Mouse (Mus musculus) embryonic facial prominence, embryonic 10.5 days (tissue): ENCODE measurements around the gene Asna1. TPM values are rescaled to one million over a fixed set of nuclear protein-coding genes. Genes with fewer than 3 reads are reported as not detected.

Source experiments
- DNase-seq: peaks from one replicate; pipeline ENCODE4 v3.0.0-alpha.2; 2017; ENCODE audit warnings: low spot score
- H3K27ac ChIP-seq: fragments of 300-500 bp; sonication (generic); replicated peaks from 2 replicates; pipeline ENCODE4 v1.5.1; 2016; ENCODE audit warnings: mild to moderate bottlenecking
- H3K27me3 ChIP-seq: fragments of 300-500 bp; sonication (generic); replicated peaks from 2 replicates; pipeline ENCODE4 v1.6.1; 2016; ENCODE audit warnings: low read depth, mild to moderate bottlenecking; ENCODE audit not compliant: poor library complexity, severe bottlenecking
- H3K36me3 ChIP-seq: fragments of 300-500 bp; sonication (generic); replicated peaks from 2 replicates; pipeline ENCODE4 v1.6.1; 2016; ENCODE audit warnings: mild to moderate bottlenecking, moderate library complexity
- H3K4me1 ChIP-seq: fragments of 300-500 bp; sonication (generic); 2 replicates; pipeline ENCODE4 v1.6.1; 2016
- H3K4me3 ChIP-seq: fragments of 300-500 bp; sonication (generic); 2 replicates; pipeline ENCODE4 v1.5.1; 2016; ENCODE audit warnings: mild to moderate bottlenecking, moderate library complexity
- H3K9me3 ChIP-seq: fragments of 300-500 bp; sonication (generic); 2 replicates; pipeline ENCODE4 v1.6.1; 2016; ENCODE audit warnings: mild to moderate bottlenecking
- WGBS: fragments of 180-500 bp; shearing (Covaris S2); methylation state at CpG from one replicate; pipeline ENCODE4 v1.1.7; 2016; 5-methylcytosine and 5-hydroxymethylcytosine counted together
- polyA plus RNA-seq: library from polyadenylated mRNA; unstranded; fragments of >200 nt; fragmentation: Nextera tagmentation; extraction: Ambion mirVana; gene quantifications from 2 replicates; pipeline ENCODE4 v1.2.1, GENCODE M21; 2016

Gene Asna1
- polyA plus RNA-seq, 1 experiment from 2014 or later: 157 TPM

DNA sequence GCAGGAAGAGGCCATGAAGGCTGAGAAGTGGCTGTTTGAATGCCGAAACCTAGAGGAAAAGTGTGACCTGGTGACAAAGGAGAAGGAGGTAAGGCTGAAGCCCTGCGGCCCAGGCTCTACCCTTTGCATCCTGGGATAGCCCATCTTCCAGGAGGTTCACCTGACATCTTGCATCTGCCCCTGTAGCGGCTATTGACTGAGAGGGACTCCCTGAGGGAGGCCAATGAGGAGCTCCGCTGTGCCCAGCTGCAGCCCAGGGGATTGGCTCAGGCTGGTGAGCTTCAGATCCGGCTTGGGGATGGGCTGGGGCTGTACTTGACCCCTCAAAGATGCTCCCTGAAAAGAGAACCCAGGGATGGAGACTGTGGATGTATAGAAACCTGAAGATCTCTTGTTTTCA lies 28.1 kb downstream of the Asna1 start:
- Histone ChIP-seq H3K4me1 (peaks cover 17% of the 10 kb centered on the region), H3K36me3 (0 out of 2 replicates have a peak, but pooled peaks cover 9% of the 10 kb centered on the region), H3K27ac (no peak overlapping the region), H3K27me3 (peaks cover 37% of the 10 kb centered on the region), H3K4me3 (no peak overlapping the region), H3K9me3 (no peaks in the 10 kb centered on the region)
- DNase-seq: no peak
- WGBS: 79% methylated on average over 5 of the region's 5 CpGs

DNA sequence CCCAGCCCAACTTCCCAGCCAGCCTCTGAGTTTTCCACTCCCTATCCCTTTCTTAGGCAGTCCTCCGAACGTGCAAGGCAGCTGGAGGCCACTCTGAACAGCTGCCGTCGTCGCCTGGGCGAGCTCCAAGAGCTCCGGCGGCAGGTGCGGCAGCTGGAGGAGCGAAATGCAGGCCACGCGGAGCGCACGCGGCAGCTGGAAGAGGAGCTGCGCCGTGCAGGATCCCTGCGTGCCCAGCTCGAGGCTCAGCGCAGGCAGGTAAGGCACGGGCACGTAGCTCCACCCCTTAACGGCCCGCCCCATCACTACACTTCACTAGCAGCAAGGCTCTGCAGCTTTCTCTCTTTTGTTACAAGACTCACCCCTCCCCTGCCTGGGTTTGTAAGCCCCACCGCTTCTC lies 29.4 kb downstream of the Asna1 start:
- Histone ChIP-seq H3K4me3 (peak overlapping the region; percentile 19; the same call in 1 of the 2 replicates), H3K27me3 (peaks cover 37% of the 10 kb centered on the region), H3K27ac (no peak overlapping the region), H3K9me3 (no peaks in the 10 kb centered on the region), H3K36me3 (0 out of 2 replicates have a peak, but pooled peaks cover 9% of the 10 kb centered on the region), H3K4me1 (peaks cover 25% of the 10 kb centered on the region)
- 28% methylated on average over 25 of the region's 25 CpGs for WGBS
- peak; percentile 33 for DNase-seq

- H3K4me3 ChIP-seq: no peak overlapping the region
- DNase-seq: no peak
- 88% methylated on average over 9 of the region's 9 CpGs for WGBS
- no peak overlapping the region for H3K27ac ChIP-seq
- peaks cover 34% of the 10 kb centered on the region for H3K4me1 ChIP-seq
- H3K27me3 ChIP-seq: peaks cover 37% of the 10 kb centered on the region
- H3K36me3 ChIP-seq: 0 out of 2 replicates have a peak, but pooled peaks cover 9% of the 10 kb centered on the region
- H3K9me3 ChIP-seq: no peaks in the 10 kb centered on the region
Measured at GRCm38 (mm10) chr8:84994375-84994774, 30.7 kb downstream of the Asna1 start.

- 2% methylated on average over 15 of the region's 15 CpGs for WGBS
- peak; percentile 73 for DNase-seq
- H3K4me3 ChIP-seq: peak overlapping the region; percentile 71
Measured at GRCm38 (mm10) chr8:84990836-84991235, 34.2 kb downstream of the Asna1 start.

GRCm38 (mm10) chr8:84990349-84990748 lies 34.7 kb downstream of the Asna1 start, which contains the start of gene Hook2:
Hook2 (plus strand) TSS chr8:84990603.
- Histone ChIP-seq H3K4me1 (peaks cover 36% of the 10 kb centered on the region), H3K9me3 (no peaks in the 10 kb centered on the region), H3K27me3 (peaks cover 43% of the 10 kb centered on the region), H3K27ac (peak within 1 kb of the TSS; percentile 90), H3K36me3 (0 out of 2 replicates have a peak, but pooled peaks cover 4% of the 10 kb centered on the region), H3K4me3 (peak within 1 kb of the TSS; percentile 71)
- DNase-seq: peak; percentile 97
- under 1% methylated on average over 28 of the region's 28 CpGs for WGBS

More at GRCm38 (mm10) chr8:84990836-84991235, 34.2 kb downstream of the Asna1 start:
- Histone ChIP-seq H3K36me3 (0 out of 2 replicates have a peak, but pooled peaks cover 8% of the 10 kb centered on the region), H3K27ac (peak overlapping the region; percentile 90), H3K9me3 (no peaks in the 10 kb centered on the region), H3K27me3 (peaks cover 47% of the 10 kb centered on the region), H3K4me1 (peaks cover 36% of the 10 kb centered on the region)

DNA sequence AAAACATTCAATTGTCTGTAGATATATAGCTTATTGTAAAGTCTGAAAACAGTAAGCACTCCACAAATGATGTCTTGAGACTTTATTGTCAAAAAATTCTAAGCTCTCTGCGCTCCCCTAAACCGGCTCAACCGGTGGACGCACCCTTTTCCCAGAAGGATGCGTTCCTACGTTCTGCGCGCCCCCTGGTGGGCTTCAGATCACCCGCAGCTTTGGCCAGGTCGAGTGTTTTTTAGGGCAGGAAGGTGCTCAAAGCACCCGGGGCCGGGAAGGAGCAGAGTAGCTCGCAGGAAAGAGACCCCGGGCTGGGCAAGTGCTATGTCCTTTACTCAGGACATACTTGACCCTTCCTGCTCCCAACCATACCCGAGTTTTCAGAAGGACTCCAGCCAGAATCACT lies 35.3 kb downstream of the Asna1 start:
- peak overlapping the region; percentile 90 for H3K27ac ChIP-seq
- peaks cover 40% of the 10 kb centered on the region for H3K4me1 ChIP-seq
- H3K27me3 ChIP-seq: peaks cover 39% of the 10 kb centered on the region
- H3K9me3 ChIP-seq: no peaks in the 10 kb centered on the region
- 0 out of 2 replicates have a peak, but pooled peaks cover 1% of the 10 kb centered on the region for H3K36me3 ChIP-seq
- H3K4me3 ChIP-seq: peak overlapping the region; percentile 71
- DNase-seq: peak; percentile 93
- WGBS: under 1% methylated on average over 15 of the region's 15 CpGs

GRCm38 (mm10) chr8:84989311-84989731 lies 35.8 kb downstream of the Asna1 start:
- Histone ChIP-seq H3K36me3 (no peaks in the 10 kb centered on the region), H3K4me3 (peak overlapping the region; percentile 71), H3K27me3 (peaks cover 38% of the 10 kb centered on the region), H3K4me1 (peaks cover 45% of the 10 kb centered on the region), H3K9me3 (no peaks in the 10 kb centered on the region), H3K27ac (peak overlapping the region; percentile 54; the same call in 1 of the 2 replicates)
- DNase-seq: peak; percentile 55
- 8% methylated on average over 15 of the region's 15 CpGs for WGBS

- 74% methylated on average over 2 of the region's 2 CpGs for WGBS
- no peak for DNase-seq
- no peak overlapping the region for H3K4me3 ChIP-seq
- peaks cover 32% of the 10 kb centered on the region for H3K27me3 ChIP-seq
- H3K36me3 ChIP-seq: no peaks in the 10 kb centered on the region
- no peak overlapping the region for H3K27ac ChIP-seq
- H3K9me3 ChIP-seq: no peaks in the 10 kb centered on the region
- H3K4me1 ChIP-seq: peaks cover 54% of the 10 kb centered on the region
Measured at GRCm38 (mm10) chr8:84987903-84988302, 37.2 kb downstream of the Asna1 start.

DNA sequence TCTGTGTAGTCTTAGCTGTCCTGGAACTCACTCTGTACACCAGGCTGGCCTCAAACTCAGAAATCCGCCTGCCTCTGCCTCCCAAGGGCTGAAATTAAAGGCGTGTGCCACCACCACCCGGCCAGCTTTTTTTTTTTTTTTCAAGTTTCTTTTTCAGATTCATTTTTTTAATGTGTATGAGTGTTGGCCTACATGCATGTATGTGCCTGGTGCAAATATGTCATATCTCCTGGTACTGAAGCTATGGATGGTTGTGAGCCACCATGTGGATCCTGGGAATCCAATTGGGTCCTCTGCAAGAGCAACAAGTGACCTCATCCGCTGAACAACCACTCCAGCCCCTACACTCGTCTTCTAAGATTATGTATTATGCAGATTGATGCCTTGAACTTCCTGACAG lies 37.7 kb downstream of the Asna1 start:
- peaks cover 59% of the 10 kb centered on the region for H3K4me1 ChIP-seq
- 83% methylated on average over 5 of the region's 5 CpGs for WGBS

DNA sequence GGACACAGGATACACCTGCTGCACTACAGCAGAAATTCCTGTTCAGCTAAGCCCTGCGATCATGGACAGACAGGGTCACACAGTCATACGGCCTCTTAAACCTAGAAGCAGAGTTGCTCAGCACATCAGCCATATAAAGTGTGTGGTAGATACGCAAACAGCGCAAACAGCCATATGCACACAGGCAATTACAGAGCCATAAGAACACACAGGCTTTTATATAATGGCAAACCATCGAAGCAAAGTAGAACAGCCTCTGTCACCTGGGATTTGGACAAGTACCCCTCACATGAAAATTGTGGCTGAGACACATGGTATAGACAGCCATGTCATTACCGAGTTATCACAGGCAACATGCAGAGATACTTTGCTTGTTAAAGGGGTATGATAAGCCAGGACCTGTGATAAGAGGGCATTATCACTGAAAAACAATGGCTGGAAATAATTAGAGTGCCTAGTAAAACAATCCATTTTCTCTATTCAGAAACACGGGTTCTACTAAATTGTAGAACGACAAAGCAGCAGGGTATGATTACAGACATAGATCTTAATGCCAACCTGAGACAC lies 38.6 kb downstream of the Asna1 start:
- peak overlapping the region; percentile 71 for H3K4me3 ChIP-seq
- peaks cover 68% of the 10 kb centered on the region for H3K4me1 ChIP-seq
- H3K9me3 ChIP-seq: no peaks in the 10 kb centered on the region
- WGBS: 42% methylated on average over 8 of the region's 8 CpGs
- peaks cover 44% of the 10 kb centered on the region for H3K27me3 ChIP-seq
- DNase-seq: no peak
- no peaks in the 10 kb centered on the region for H3K36me3 ChIP-seq
- peak overlapping the region; percentile 85 for H3K27ac ChIP-seq

More for the DNA sequence above, 37.7 kb downstream of the Asna1 start:
- no peak for DNase-seq
- Histone ChIP-seq H3K4me3 (no peak overlapping the region), H3K9me3 (no peaks in the 10 kb centered on the region), H3K36me3 (no peaks in the 10 kb centered on the region), H3K27ac (no peak overlapping the region), H3K27me3 (peaks cover 37% of the 10 kb centered on the region)

- no peaks in the 10 kb centered on the region for H3K9me3 ChIP-seq
- peak overlapping the region; percentile 71 for H3K4me3 ChIP-seq
- H3K27me3 ChIP-seq: peaks cover 49% of the 10 kb centered on the region
- peaks cover 68% of the 10 kb centered on the region for H3K4me1 ChIP-seq
- H3K27ac ChIP-seq: peak overlapping the region; percentile 85
- under 1% methylated on average over 53 of the region's 53 CpGs for WGBS
- peak; percentile 91 for DNase-seq
- no peaks in the 10 kb centered on the region for H3K36me3 ChIP-seq
Measured at GRCm38 (mm10) chr8:84985684-84986378, 39.2 kb downstream of the Asna1 start.

DNA sequence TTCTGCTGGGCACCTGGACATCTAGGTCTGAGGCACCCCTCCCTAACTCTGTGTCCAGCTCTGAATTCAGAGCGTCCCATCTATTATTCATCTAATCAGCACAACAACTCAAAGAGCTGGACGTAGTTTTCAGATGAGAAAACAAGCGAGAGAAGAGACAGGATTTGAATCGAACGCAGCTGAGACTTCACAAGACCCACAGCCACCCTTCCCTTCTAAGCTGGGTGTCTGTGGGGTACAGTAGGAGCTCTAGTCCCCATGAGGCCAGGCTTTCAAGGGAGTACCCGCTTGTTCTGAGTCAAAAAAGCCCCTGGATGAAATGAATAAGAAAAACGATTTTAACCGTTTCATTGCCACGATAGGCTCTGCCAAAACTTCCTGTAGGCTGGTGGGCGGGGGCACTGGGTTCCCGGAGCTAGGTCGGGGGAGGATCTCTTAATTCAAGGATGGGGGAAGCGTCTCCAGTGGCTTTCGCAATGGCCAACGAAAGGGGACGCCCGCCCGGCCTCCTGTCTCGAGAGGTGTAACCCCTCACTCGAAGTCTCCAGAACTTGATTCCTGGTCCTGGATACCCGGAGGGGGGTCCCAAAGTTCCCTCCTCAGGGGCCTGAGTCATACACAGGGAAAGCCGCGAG lies 39.9 kb downstream of the Asna1 start:
- WGBS: under 1% methylated on average over 23 of the region's 23 CpGs
- Histone ChIP-seq H3K36me3 (no peaks in the 10 kb centered on the region), H3K27me3 (peaks cover 55% of the 10 kb centered on the region), H3K4me3 (peak overlapping the region; percentile 71), H3K4me1 (peaks cover 68% of the 10 kb centered on the region), H3K27ac (peak overlapping the region; percentile 85), H3K9me3 (no peaks in the 10 kb centered on the region)
- no peak for DNase-seq
